Mouse (Mus musculus): ENCODE measurements at regions not wholly inside any gene's neighbourhood (a gene's known extent, or its start where the extent isn't known, plus 50 kb on each side); places are given as distances from the start of the nearest gene placed in this dataset.

DNA sequence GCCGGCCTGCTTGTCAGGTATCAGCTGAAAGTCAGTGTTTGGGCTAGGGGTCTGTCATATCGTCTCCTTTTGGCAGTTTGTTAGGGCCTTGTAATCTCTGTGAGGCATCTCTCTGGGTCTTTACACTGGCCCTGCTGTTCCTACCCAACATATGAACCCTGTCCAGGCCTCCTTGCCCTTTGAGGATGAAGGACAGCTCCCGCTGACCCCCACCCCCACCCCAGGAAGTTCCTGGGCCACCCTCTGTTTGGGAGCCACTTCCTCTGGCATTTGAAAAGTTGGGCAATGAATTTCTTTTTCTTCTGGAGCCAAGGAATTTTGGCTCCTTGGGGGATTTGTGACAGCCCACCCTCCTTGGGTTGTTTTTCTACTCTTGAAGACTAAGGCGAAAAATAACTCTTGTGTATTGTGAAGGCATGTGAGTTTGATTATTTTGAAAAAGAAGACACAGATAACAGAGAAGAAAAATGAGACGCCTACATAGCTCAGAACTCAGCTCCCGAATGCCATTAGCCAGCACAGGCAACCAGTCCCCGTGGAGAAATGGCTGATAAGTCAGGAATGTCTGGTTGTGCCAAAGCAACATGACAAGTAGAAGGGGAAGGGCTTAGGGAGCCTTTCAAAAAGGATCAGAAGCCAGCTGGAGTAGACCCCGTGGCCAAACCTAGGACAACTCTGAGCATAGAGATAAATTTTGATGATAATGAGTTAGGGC is 249.5 kb downstream of the Gm49356 start:
- 56% methylated on average over 8 of the region's 8 CpGs for WGBS
- ATAC-seq (ENCODE audit: low FRiP score, low read depth), result no peak

DNA sequence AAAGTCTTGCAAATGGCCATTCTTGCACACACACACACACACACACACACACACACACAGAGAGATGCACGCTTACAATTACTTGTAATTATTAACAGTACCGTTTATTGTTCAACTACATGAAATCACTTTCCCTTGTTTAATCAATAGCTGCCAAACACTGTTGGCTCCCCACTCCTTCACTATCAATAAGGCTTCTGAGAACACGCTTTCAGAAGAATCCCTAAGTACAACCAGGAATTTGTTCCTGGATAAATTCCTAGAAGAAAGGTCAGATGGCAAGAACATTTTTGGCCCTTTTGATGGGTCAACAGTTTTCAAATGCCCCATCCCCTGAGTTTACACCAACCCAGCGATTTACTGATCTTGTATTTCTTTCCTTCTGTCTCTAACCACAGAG is 252.5 kb downstream of the Gm49356 start:
- Histone ChIP-seq H3K4me3 (no peak overlapping the region), H3K9ac (replicated peaks) (no peak overlapping the region), H3K9me3 (no peaks in the 10 kb centered on the region), H3K4me1 (peaks cover 7% of the 10 kb centered on the region), H3K4me2 (replicated peaks) (no peak overlapping the region), H3K27ac (replicated peaks) (no peak overlapping the region), H3K27me3 (no peaks in the 10 kb centered on the region), H3K36me3 (no peaks in the 10 kb centered on the region)
- no peak for ATAC-seq (ENCODE audit: low FRiP score, low read depth)
- 89% methylated on average over 4 of the region's 4 CpGs for WGBS

More for the DNA sequence above, 249.5 kb downstream of the Gm49356 start:
- Histone ChIP-seq H3K27ac (replicated peaks) (no peak overlapping the region), H3K27me3 (no peaks in the 10 kb centered on the region), H3K9me3 (0 out of 2 replicates have a peak, but pooled peaks cover 7% of the 10 kb centered on the region), H3K4me3 (no peak overlapping the region), H3K4me2 (replicated peaks) (no peak overlapping the region), H3K4me1 (no peaks in the 10 kb centered on the region), H3K36me3 (no peaks in the 10 kb centered on the region), H3K9ac (replicated peaks) (no peak overlapping the region)

DNA sequence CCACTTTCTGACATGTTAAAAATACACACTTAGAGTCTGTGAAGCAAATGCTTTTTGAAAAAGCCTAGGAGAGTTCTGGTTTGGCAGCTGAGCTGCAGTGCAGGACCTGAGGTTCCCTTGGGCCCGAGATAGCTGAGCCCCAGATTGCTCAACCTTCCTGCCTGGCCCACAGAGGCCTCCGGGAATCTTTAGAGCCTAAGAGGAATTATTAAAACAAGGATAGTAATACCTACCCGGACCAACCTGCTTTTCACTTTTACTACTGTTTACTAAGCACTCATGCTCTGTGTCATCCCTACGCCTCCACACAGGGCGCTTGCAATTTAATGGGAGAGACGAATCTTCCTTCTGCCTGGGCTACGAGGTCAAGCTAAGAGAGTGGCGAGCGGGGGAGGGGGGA is 253.4 kb downstream of the Gm49356 start:
- Histone ChIP-seq H3K4me2 (replicated peaks) (no peak overlapping the region), H3K4me1 (peaks cover 9% of the 10 kb centered on the region), H3K4me3 (no peak overlapping the region), H3K27ac (replicated peaks) (no peak overlapping the region), H3K9ac (replicated peaks) (no peak overlapping the region), H3K27me3 (no peaks in the 10 kb centered on the region), H3K9me3 (no peaks in the 10 kb centered on the region), H3K36me3 (no peaks in the 10 kb centered on the region)
- ATAC-seq (ENCODE audit: low FRiP score, low read depth), result no peak
- 82% methylated on average over 9 of the region's 9 CpGs for WGBS

DNA sequence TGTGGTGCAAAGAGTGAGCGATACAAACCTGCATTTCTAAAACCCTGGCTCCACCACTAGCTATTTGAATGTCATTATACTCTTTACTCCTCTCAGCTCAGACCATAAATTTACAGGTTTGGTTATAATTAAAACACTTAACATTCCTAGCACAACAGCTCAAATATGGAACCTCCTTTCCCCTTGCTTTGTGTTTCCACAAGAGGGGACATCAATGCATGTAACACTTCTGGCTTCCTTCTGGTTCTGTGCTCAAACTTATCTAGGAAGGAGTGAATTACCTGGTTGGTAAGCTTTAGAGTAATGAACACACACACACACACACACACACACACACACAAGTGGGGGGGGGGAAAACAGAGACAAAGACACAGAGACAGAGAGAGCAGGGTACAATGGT is 254.8 kb downstream of the Gm49356 start:
- Histone ChIP-seq H3K27me3 (no peaks in the 10 kb centered on the region), H3K36me3 (no peaks in the 10 kb centered on the region), H3K27ac (replicated peaks) (no peak overlapping the region), H3K4me2 (replicated peaks) (no peak overlapping the region), H3K9ac (replicated peaks) (no peak overlapping the region), H3K4me3 (no peak overlapping the region), H3K9me3 (no peaks in the 10 kb centered on the region), H3K4me1 (peaks cover 9% of the 10 kb centered on the region)
- no peak for ATAC-seq (ENCODE audit: low FRiP score, low read depth)
- 96% methylated on average over 1 of the region's 1 CpGs for WGBS

DNA sequence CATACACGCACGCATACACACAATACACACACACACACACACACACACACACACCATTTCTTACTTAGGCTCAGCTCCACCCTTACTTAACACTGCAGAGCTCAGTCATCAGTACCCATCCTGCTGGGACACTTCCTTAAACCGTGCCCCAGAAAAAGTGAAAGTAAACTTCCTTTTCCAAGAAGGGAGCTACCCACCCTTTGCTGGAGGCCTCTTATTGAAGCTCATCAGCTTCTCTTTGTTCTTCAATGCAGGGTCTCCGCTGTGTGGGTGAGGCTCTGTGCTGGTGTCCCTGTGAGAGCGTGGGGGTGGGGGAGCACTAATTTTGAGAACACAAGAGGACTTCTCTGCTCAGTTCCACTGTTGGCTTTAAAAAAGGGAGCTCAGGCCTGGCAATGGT is 256.6 kb downstream of the Gm49356 start:
- Histone ChIP-seq H3K9me3 (no peaks in the 10 kb centered on the region), H3K4me2 (replicated peaks) (no peak overlapping the region), H3K36me3 (no peaks in the 10 kb centered on the region), H3K4me3 (no peak overlapping the region), H3K4me1 (peaks cover 9% of the 10 kb centered on the region), H3K27ac (replicated peaks) (no peak overlapping the region), H3K27me3 (no peaks in the 10 kb centered on the region), H3K9ac (replicated peaks) (no peak overlapping the region)
- ATAC-seq (ENCODE audit: low FRiP score, low read depth), result no peak
- 75% methylated on average over 5 of the region's 5 CpGs for WGBS

DNA sequence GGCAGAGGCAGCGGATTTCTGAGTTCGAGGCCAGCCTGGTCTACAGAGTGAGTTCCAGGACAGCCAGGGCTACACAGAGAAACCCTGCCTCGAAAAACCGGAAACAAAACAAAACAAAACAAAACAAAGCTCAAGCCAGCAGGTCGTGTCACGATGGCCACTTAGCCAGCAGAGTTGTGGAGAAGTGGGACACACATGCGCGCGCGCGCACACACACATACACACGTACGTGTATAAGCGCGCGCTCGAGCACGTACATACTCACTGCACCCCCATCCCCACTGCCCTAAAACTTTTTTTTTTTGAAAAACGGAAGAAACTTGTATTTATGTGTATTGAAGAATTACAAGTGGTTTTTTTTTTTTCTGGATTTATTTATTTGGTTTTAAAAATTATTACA is 257.0 kb downstream of the Gm49356 start:
- no peak overlapping the region for H3K4me3 ChIP-seq
- H3K27me3 ChIP-seq, result no peaks in the 10 kb centered on the region
- H3K9ac ChIP-seq (replicated peaks), result no peak overlapping the region
- no peaks in the 10 kb centered on the region for H3K9me3 ChIP-seq
- no peaks in the 10 kb centered on the region for H3K36me3 ChIP-seq
- H3K27ac ChIP-seq (replicated peaks), result no peak overlapping the region
- ATAC-seq (ENCODE audit: low FRiP score, low read depth), result no peak
- no peak overlapping the region for H3K4me2 ChIP-seq (replicated peaks)
- WGBS, result 88% methylated on average over 19 of the region's 19 CpGs
- H3K4me1 ChIP-seq, result peaks cover 9% of the 10 kb centered on the region

DNA sequence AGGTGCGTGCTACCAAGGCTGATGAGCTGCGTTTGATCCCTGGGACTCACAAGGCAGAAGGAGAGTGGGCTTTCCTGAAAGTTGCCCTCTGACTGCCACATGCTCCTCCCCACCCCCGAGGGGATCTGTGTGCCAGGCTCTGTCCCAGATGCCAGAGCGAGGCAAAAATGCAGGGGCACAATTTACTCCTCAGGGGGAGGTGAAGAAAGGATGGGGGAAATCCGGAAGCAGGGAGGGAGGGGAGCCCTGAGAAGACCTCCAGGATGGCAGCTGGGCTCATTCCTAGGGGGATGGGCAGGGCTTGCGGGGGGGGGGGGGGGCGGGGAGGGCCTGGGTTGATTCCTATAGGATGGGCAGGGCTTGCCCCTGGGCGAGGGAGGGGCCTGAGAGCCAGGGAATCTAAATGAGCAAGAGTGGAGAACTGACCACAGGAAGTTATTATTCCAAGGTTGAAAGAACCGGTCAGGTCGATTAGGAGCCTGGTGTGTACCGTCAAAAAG is 257.5 kb downstream of the Gm49356 start:
- Histone ChIP-seq H3K9ac (replicated peaks) (no peak overlapping the region), H3K4me2 (replicated peaks) (no peak overlapping the region), H3K4me1 (peaks cover 9% of the 10 kb centered on the region), H3K9me3 (no peaks in the 10 kb centered on the region), H3K4me3 (no peak overlapping the region), H3K36me3 (no peaks in the 10 kb centered on the region), H3K27ac (replicated peaks) (no peak overlapping the region), H3K27me3 (no peaks in the 10 kb centered on the region)
- peak; percentile 56 for ATAC-seq (ENCODE audit: low FRiP score, low read depth)
- 33% methylated on average over 9 of the region's 11 CpGs for WGBS

DNA sequence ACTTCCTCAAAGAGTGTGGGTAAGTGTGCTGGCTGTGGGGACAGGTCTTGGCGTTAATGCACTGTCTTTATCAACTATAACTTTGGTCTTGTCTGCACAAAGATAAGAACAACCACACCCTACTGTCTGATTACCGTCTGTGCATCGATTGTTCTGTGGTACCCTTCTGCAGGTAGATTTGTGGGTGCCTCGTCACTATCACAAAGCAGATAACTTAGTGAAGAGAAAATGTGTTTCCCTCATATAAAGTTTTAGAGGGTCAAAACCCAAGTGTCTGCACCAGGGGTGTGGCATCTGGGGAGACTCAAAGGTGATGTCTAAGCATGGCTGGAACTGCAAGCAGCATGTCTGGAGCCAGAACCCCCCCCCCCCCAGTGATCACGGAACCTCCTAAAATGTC is 259.4 kb downstream of the Gm49356 start:
- H3K4me1 ChIP-seq, result peaks cover 14% of the 10 kb centered on the region
- no peak overlapping the region for H3K9ac ChIP-seq (replicated peaks)
- WGBS, result 91% methylated on average over 5 of the region's 5 CpGs
- H3K27ac ChIP-seq (replicated peaks), result no peak overlapping the region
- H3K27me3 ChIP-seq, result no peaks in the 10 kb centered on the region
- no peak overlapping the region for H3K4me2 ChIP-seq (replicated peaks)
- no peak for ATAC-seq (ENCODE audit: low FRiP score, low read depth)
- H3K4me3 ChIP-seq, result no peak overlapping the region
- H3K36me3 ChIP-seq, result no peaks in the 10 kb centered on the region
- no peaks in the 10 kb centered on the region for H3K9me3 ChIP-seq

DNA sequence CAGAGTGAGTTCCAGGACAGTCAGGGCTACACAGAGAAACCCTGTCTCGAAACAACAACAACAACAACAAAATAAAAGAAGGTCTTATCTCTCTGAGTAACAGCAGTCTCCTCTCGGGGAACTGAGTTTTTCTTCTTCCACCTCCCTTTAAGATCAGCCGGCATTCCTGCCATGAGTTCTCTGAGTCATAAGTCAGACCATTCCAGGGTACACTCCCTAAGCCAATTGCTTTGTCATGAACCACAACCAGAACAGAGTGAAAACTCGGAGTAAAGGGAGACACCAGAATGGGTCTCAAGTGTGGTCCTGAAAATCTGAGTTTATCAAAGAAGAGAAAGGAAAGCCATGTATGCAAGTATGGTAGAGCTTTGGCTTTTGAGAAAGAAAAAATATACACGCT is 262.4 kb downstream of the Gm49356 start:
- peaks cover 26% of the 10 kb centered on the region for H3K4me1 ChIP-seq
- WGBS, result 92% methylated on average over 5 of the region's 5 CpGs
- no peak overlapping the region for H3K9ac ChIP-seq (replicated peaks)
- no peak overlapping the region for H3K4me3 ChIP-seq
- H3K4me2 ChIP-seq (replicated peaks), result no peak overlapping the region
- no peak overlapping the region for H3K27ac ChIP-seq (replicated peaks)
- peaks cover 14% of the 10 kb centered on the region; the same call in 1 of the 2 replicates for H3K27me3 ChIP-seq
- H3K9me3 ChIP-seq, result no peaks in the 10 kb centered on the region
- H3K36me3 ChIP-seq, result no peaks in the 10 kb centered on the region
- ATAC-seq (ENCODE audit: low FRiP score, low read depth), result no peak

DNA sequence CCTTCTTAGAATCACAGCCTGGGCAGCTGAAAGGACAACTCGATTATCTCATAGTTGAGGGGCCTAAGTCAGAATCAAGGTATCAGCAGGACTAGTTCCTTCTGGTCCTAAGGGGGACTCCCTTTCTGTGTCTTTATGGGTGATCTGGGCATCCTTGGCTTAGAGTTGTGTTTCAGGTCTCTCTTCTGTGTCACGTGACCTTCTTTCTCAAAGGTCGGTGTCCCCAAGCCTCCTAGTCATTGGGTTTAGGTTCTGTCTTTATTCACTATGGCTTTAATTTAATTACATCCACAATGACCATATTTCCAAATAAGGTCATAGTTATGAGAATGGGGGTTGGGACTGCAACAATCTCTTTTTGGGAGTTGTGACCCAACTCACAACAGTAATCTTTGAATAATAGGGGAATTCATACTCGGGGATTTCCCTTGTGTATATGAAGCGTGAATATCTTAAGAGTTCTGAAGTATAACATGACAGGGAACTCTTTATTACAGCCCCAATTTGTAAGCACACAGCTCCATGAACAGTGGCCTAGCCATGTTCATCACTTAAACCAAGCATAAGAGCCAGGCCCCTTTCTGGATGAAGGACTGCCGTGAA is 263.8 kb downstream of the Gm49356 start:
- Histone ChIP-seq H3K4me3 (no peak overlapping the region), H3K9ac (replicated peaks) (no peak overlapping the region), H3K36me3 (no peaks in the 10 kb centered on the region), H3K27ac (replicated peaks) (no peak overlapping the region), H3K4me1 (peaks cover 23% of the 10 kb centered on the region), H3K4me2 (replicated peaks) (no peak overlapping the region), H3K9me3 (no peaks in the 10 kb centered on the region), H3K27me3 (peaks cover 14% of the 10 kb centered on the region; the same call in 1 of the 2 replicates)
- ATAC-seq (ENCODE audit: low FRiP score, low read depth), result no peak
- WGBS, result 94% methylated on average over 6 of the region's 6 CpGs

DNA sequence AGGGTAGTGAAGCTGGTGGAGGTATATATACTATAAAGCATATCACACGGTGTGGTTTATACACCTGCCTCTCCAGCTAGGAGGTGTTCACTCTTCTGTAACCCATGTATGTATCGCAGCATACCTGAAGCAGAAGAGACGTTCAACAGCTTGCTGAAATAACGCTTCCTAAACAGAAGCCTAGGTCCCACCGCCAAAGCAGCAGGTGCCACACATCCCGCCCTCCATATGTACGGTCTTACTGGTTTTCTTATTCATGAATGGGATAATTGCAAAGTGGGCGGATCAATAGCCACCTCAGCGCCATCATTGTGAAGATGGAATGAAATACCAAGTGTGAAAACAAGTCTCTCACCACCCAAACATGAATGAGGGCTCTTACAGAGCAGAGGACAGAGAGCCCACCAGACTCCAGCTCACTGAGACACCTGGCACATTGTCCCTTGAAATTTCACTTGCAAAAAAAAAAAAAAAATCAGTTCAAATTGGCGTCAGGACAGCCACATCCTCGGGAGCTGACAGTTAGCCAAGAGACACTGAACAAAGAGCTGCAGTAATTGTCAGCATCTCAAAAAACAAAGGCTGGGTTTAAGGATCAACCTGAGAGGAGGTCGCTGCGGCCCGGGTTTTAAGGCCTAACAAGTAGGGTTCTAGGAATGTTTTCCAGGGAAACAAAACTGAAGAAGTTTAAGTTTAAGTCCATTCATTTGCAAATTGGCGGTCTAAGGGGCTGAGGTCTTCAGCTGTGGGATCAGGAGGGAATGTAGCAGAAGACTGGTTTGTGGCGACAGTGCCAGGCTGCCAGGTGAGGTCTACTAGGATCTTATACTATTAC is 264.5 kb downstream of the Gm49356 start:
- Histone ChIP-seq H3K9me3 (no peaks in the 10 kb centered on the region), H3K36me3 (no peaks in the 10 kb centered on the region), H3K4me3 (no peak overlapping the region), H3K4me2 (replicated peaks) (no peak overlapping the region), H3K9ac (replicated peaks) (no peak overlapping the region), H3K27ac (replicated peaks) (peak overlapping the region; percentile 52), H3K27me3 (peaks cover 14% of the 10 kb centered on the region; the same call in 1 of the 2 replicates), H3K4me1 (peaks cover 23% of the 10 kb centered on the region)
- WGBS, result 44% methylated on average over 16 of the region's 16 CpGs
- no peak for ATAC-seq (ENCODE audit: low FRiP score, low read depth)

All from midbrain, embryonic 12.5 days (tissue).